Mouse (Mus musculus) embryonic facial prominence, embryonic 15.5 days (tissue): ENCODE measurements around the gene Thsd4. TPM values are rescaled to one million over a fixed set of nuclear protein-coding genes. Genes with fewer than 3 reads are reported as not detected.

ENCODE experiments used
- ATAC-seq: fragments of 200-750 bp; cut with Nextera tagmentation; 2 replicates; pipeline ENCODE4 v1.8.0; 2017; ENCODE audit warnings: low read depth, moderate TSS enrichment; ENCODE audit not compliant: insufficient number of reproducible peaks, low FRiP score, low TSS enrichment
- H3K27ac ChIP-seq: fragments of 300-500 bp; sonication (generic); replicated peaks from 2 replicates; pipeline ENCODE4 v1.5.1; 2015; ENCODE audit warnings: mild to moderate bottlenecking, inconsistent platforms
- H3K27me3 ChIP-seq: fragments of 300-500 bp; sonication (generic); 2 replicates; pipeline ENCODE4 v1.6.1; 2015; ENCODE audit warnings: inconsistent platforms
- H3K36me3 ChIP-seq: fragments of 300-500 bp; sonication (generic); 2 replicates; pipeline ENCODE4 v1.6.1; 2015; ENCODE audit warnings: mild to moderate bottlenecking, inconsistent platforms
- H3K4me1 ChIP-seq: fragments of 300-500 bp; sonication (generic); 2 replicates; pipeline ENCODE4 v1.6.1; 2015; ENCODE audit warnings: inconsistent platforms
- H3K4me2 ChIP-seq: fragments of 300-500 bp; sonication (generic); replicated peaks from 2 replicates; pipeline ENCODE4 v1.6.1; 2015; ENCODE audit warnings: mild to moderate bottlenecking, inconsistent platforms
- H3K4me3 ChIP-seq: fragments of 300-500 bp; sonication (generic); replicated peaks from 2 replicates; pipeline ENCODE4 v1.5.1; 2015; ENCODE audit warnings: mild to moderate bottlenecking, inconsistent platforms
- H3K9ac ChIP-seq: fragments of 300-500 bp; sonication (generic); 2 replicates; pipeline ENCODE4 v1.6.1; 2015; ENCODE audit warnings: inconsistent platforms
- H3K9me3 ChIP-seq: fragments of 300-500 bp; sonication (generic); replicated peaks from 2 replicates; pipeline ENCODE4 v1.6.1; 2016; ENCODE audit warnings: inconsistent platforms
- WGBS: fragments of 180-500 bp; shearing (Covaris S2); methylation state at CpG from one replicate; pipeline ENCODE4 v1.1.7; 2015; 5-methylcytosine and 5-hydroxymethylcytosine counted together
- polyA plus RNA-seq: library from polyadenylated mRNA; unstranded; fragments of >200 nt; fragmentation: Nextera tagmentation; extraction: Ambion mirVana; gene quantifications from 2 replicates; pipeline ENCODE4 v1.2.1, GENCODE M21; 2015

Gene Thsd4
- polyA plus RNA-seq, 1 experiment from 2014 or later, result 26.0 TPM

DNA sequence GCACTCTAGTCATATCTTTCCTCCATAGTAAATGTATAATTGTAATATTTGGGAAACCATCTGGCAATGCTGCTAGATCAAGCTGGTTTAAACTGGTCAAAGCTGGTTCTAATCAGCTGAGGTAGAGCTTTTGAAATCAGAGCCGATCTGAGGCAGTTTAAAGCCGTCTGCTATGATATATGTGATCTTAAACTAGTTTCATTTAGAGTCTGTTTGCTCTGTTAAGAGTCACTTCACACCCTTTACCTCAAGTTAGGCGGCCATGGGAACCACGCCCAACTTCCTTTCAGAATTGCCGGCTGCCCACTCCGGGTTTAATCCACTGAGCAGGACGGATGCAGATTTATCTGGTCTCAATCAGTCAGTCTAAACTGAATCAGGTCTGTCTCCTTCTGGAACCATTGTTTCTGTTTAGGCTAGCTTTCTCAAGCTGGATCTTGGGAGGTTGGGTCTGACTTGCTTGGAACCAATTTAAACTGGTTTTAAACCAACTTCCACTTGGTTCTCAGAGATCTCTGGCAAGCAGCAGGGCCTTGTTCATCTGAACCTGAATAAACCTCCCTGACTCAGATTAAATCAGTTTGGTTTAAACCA lies 21.7 kb upstream of the Thsd4 start:
- WGBS, result 38% methylated on average over 7 of the region's 7 CpGs
- ATAC-seq, result no peak
- Histone ChIP-seq H3K27me3 (no peaks in the 10 kb centered on the region), H3K27ac (no peak overlapping the region), H3K9ac (no peak overlapping the region), H3K4me2 (no peak overlapping the region), H3K4me3 (no peak overlapping the region), H3K4me1 (0 out of 2 replicates have a peak, but pooled peaks cover 3% of the 10 kb centered on the region), H3K36me3 (no peaks in the 10 kb centered on the region), H3K9me3 (no peaks in the 10 kb centered on the region)

DNA sequence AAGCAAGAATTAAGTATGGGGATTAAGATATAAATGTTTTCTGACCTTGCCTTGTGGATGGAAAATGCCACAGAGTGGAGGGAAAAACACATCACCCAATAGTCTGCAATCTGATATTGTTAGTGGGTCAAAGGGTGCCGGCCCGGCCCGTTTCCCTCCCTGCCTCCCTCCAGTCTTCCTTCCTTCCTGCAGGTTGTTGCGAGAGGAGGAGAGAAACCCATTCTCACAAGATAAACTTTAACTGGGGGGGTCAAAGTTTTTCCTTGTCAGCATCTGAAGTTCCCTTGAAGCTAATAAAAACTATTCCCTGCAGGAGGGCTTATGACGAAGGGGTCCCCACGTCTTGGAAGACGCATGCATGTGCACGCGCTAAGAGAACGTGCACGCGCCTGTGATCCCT lies 8.5 kb upstream of the Thsd4 start:
- H3K27me3 ChIP-seq, result no peaks in the 10 kb centered on the region
- no peak overlapping the region for H3K4me3 ChIP-seq
- H3K9me3 ChIP-seq, result no peaks in the 10 kb centered on the region
- 0 out of 2 replicates have a peak, but pooled peaks cover 6% of the 10 kb centered on the region for H3K4me1 ChIP-seq
- H3K36me3 ChIP-seq, result no peaks in the 10 kb centered on the region
- WGBS, result 85% methylated on average over 12 of the region's 12 CpGs
- no peak overlapping the region for H3K9ac ChIP-seq
- H3K27ac ChIP-seq, result no peak overlapping the region
- no peak overlapping the region for H3K4me2 ChIP-seq
- ATAC-seq, result no peak

DNA sequence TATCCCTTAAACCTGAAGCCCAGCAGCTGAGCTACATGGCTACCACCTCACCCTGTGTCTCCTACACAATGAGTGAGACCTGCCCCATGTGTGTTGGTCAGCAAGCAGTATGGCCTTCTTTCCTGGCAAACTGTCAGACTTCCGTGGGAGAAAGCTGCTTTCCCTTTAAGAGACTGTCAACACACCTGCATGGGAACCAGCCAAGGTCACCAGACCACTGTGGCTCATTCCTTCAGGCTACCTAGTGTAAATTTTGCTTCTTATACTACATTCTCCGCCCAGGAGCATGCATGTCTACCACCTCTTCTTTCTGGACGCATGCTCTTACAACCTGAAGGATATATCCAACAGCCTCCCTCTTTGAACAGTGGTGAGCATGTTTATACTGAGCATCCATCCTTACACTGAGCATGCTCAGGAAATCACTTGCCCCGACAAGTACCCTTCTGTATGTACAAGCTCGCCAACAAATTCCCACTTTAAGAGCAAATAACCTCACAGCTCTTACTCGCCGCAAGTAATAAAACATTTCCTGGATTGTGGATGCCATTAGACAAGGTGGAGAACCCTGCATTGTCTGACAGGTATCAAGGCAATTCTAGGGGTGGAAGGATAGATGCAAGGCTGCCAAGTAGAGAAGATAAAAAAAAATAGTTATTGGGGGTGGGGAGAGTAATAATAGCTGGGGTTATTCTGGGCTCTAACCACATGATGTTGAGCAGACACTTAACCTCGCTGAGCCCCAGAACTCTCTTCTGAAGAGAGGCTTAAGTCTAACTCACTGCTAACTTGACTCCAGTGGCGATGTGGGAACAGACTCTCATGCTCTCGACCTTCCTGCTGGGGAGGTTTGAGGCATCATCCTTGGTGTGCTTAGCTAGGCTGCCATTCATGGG lies 7.8 kb upstream of the Thsd4 start:
- Histone ChIP-seq H3K36me3 (no peaks in the 10 kb centered on the region), H3K9me3 (no peaks in the 10 kb centered on the region), H3K4me1 (0 out of 2 replicates have a peak, but pooled peaks cover 6% of the 10 kb centered on the region), H3K4me3 (no peak overlapping the region), H3K27ac (no peak overlapping the region), H3K27me3 (no peaks in the 10 kb centered on the region), H3K9ac (no peak overlapping the region), H3K4me2 (no peak overlapping the region)
- WGBS, result 67% methylated on average over 10 of the region's 10 CpGs
- no peak for ATAC-seq

DNA sequence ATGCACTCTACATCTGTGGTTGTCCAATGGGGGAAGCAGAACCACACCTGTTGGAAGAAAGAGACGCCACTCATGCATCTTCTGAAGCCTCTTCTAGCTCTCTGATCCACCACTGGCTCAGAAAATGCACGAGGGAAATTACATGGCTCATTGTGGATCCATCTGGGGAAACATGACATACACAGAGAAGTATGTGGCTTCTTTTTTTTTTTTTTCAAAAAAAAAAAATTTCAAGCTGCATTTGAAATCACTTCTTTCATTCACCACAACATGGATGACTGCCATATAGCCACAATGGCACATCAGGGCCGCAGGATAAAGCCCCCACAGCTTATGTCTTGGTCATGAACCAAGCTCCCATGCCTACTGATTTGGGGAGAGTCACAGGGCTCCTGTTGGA lies 6.4 kb upstream of the Thsd4 start:
- no peaks in the 10 kb centered on the region for H3K36me3 ChIP-seq
- H3K9me3 ChIP-seq, result no peaks in the 10 kb centered on the region
- no peak overlapping the region for H3K4me3 ChIP-seq
- no peak overlapping the region for H3K9ac ChIP-seq
- 0 out of 2 replicates have a peak, but pooled peaks cover 6% of the 10 kb centered on the region for H3K4me1 ChIP-seq
- no peak for ATAC-seq
- no peak overlapping the region for H3K27ac ChIP-seq
- no peaks in the 10 kb centered on the region for H3K27me3 ChIP-seq
- no peak overlapping the region for H3K4me2 ChIP-seq
- WGBS, result 49% methylated on average over 3 of the region's 3 CpGs

DNA sequence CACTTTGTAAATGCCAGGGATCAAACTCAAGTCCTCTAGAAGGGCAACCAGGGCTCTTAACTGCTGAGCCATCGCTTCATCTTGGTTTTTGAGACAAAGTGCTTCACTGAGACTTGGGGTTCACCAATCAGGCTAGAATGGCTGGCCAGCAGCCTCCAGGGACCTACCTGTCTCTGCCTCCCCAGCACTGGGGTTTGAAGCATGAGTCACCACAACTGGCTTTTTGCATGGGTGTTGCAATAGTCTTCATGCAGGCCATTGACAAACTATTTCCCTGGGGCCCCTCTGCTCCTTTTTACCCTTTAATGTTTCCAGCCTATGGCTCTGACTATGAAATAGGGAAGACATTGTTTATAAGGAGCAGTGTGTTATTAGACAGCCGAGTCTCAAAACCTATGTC lies 6.0 kb upstream of the Thsd4 start:
- no peak overlapping the region for H3K4me2 ChIP-seq
- H3K4me3 ChIP-seq, result no peak overlapping the region
- no peak overlapping the region for H3K9ac ChIP-seq
- H3K27me3 ChIP-seq, result no peaks in the 10 kb centered on the region
- no peaks in the 10 kb centered on the region for H3K9me3 ChIP-seq
- H3K27ac ChIP-seq, result no peak overlapping the region
- 0 out of 2 replicates have a peak, but pooled peaks cover 6% of the 10 kb centered on the region for H3K4me1 ChIP-seq
- H3K36me3 ChIP-seq, result no peaks in the 10 kb centered on the region
- no peak for ATAC-seq
- 72% methylated on average over 2 of the region's 2 CpGs for WGBS

DNA sequence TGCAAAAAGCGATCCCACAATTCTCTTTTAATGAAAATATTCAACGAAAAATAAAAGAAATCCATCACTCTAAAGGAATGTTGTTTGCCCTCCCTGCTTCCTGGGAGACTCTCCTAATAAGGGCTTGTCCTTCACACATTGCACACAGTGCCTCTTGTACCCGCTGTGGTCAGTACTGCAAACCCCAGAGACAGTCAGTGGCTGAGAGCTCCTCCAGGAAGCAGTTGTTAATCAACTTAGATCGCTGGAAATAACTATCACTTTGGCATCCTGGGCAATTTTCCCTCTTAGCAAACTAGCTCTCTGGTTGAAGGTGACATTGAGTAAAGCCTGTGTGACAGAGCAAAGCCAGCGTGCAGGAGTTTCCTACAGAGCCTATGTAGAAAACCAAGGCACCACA lies 5.2 kb upstream of the Thsd4 start:
- WGBS, result 56% methylated on average over 5 of the region's 5 CpGs
- Histone ChIP-seq H3K9ac (no peak overlapping the region), H3K27me3 (0 out of 2 replicates have a peak, but pooled peaks cover 4% of the 10 kb centered on the region), H3K4me1 (0 out of 2 replicates have a peak, but pooled peaks cover 6% of the 10 kb centered on the region), H3K27ac (no peak overlapping the region), H3K4me2 (no peak overlapping the region), H3K9me3 (no peaks in the 10 kb centered on the region), H3K36me3 (no peaks in the 10 kb centered on the region), H3K4me3 (no peak overlapping the region)
- ATAC-seq, result no peak

DNA sequence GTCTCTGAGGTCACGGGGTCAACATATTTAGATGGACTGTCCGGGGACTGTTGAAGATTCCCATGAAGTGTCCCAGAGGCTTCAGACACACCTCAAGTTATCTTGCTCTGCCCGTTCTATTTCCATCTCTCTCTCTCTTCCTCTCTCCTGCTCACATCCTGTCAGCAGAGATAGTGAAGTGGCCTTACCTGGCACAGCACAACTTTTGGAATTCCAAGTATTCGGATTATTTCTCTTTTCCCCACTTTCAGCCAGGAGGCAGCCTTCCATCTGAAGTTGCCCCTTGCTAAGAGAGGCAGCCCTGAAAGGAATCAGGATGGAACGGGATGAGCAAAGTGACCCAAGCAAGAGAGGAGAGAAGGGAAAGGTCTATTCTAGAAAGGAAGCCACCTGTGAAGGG lies 4.3 kb upstream of the Thsd4 start:
- H3K27me3 ChIP-seq, result peaks cover 8% of the 10 kb centered on the region
- peaks cover 8% of the 10 kb centered on the region for H3K4me1 ChIP-seq
- H3K27ac ChIP-seq, result no peak overlapping the region
- H3K9ac ChIP-seq, result no peak overlapping the region
- 63% methylated on average over 5 of the region's 5 CpGs for WGBS
- ATAC-seq, result no peak
- no peaks in the 10 kb centered on the region for H3K9me3 ChIP-seq
- no peaks in the 10 kb centered on the region for H3K36me3 ChIP-seq
- no peak overlapping the region for H3K4me3 ChIP-seq
- no peak overlapping the region for H3K4me2 ChIP-seq

DNA sequence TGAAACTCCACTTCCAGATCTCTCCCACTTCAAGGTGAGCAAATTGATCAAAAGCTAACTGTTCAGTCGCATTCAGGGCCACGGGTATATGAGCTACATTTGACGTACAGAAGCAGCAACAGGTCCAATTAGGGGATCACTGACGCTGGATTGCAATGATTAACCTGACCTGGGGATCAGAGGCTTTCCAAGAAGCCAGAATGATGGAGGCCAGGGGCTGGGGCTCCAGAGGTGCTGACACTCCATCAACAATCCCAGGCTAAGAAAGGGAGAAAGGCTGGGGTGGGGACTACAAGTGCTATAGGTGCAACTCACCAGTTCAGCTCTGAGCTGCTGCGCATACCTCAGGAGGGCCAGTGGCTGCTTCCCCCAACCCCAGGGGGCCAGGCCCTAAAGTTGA lies 703 bp downstream of the Thsd4 start:
- no peaks in the 10 kb centered on the region for H3K36me3 ChIP-seq
- ATAC-seq, result no peak
- WGBS, result 40% methylated on average over 5 of the region's 5 CpGs
- peak overlapping the region; percentile 95 for H3K4me2 ChIP-seq
- H3K27me3 ChIP-seq, result peaks cover 30% of the 10 kb centered on the region
- H3K27ac ChIP-seq, result no peak overlapping the region
- H3K4me1 ChIP-seq, result peaks cover 22% of the 10 kb centered on the region
- H3K4me3 ChIP-seq, result peak overlapping the region; percentile 59
- H3K9me3 ChIP-seq, result no peaks in the 10 kb centered on the region
- H3K9ac ChIP-seq, result peak overlapping the region; percentile 46; the same call in 1 of the 2 replicates

DNA sequence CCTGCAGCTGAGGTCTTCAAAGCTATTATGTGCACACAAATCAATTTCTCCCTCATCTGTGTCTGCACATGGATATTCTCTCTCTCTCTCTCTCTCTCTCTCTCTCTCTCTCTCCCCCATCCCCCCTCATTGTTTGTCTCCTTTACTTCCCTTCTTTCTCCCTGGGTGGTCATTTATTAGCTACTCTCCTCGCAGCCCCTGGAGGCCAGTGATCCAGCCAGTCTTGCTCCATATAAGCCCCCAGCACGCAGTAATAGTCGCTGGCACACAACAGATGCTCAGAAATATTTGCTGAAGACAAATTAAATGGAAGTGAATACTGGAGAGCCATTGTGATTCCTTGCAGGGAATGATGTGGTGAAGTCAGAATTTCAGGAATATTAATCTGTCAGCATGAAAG lies 2.2 kb downstream of the Thsd4 start:
- no peak for ATAC-seq
- Histone ChIP-seq H3K4me2 (no peak overlapping the region), H3K4me3 (no peak overlapping the region), H3K27ac (no peak overlapping the region), H3K36me3 (no peaks in the 10 kb centered on the region), H3K4me1 (peaks cover 22% of the 10 kb centered on the region), H3K9ac (no peak overlapping the region), H3K9me3 (no peaks in the 10 kb centered on the region), H3K27me3 (peaks cover 30% of the 10 kb centered on the region)
- WGBS, result 21% methylated on average over 3 of the region's 3 CpGs

DNA sequence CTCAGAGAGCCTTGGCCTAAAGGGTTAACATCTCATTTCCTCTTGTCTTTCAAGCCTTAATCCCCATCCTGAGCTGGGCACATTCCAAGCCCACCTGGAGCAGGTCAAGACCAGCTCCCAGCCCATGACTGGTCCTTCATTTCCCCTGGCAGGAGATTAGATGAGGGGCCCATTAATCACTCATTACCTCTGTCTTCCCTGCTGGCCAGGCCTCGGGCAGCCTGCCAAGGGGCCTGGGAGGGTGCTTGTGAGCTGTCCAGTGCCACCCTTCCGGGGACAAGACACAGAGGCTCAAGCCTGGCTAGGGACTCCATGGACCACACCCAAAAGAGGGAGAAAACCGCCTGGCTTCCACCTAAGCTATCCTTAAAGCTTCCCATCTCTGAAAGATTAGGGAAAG lies 3.6 kb downstream of the Thsd4 start:
- WGBS, result 37% methylated on average over 3 of the region's 3 CpGs
- no peak overlapping the region for H3K9ac ChIP-seq
- H3K4me3 ChIP-seq, result no peak overlapping the region
- H3K4me1 ChIP-seq, result peaks cover 22% of the 10 kb centered on the region
- no peak for ATAC-seq
- H3K9me3 ChIP-seq, result no peaks in the 10 kb centered on the region
- no peaks in the 10 kb centered on the region for H3K36me3 ChIP-seq
- no peak overlapping the region for H3K27ac ChIP-seq
- H3K27me3 ChIP-seq, result peaks cover 30% of the 10 kb centered on the region
- H3K4me2 ChIP-seq, result no peak overlapping the region

DNA sequence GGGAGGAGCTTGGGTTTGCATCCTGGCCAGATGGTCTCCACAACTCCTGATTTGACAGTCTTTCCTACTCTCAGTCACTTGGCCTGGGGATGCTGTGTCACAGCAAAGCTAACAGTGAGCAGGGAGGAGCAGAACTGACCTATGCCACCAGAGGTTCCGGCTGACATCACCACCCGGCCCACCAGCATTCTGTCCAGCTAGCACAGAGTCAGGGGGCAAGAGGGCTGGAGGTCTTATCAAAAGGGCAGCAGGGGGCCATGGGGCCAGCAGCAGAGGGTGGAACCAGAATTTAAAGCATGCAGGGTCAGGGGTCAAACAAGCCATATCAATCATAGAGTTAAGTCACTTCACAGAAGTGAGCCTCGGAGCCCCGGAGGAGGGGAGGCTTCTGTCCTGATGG lies 4.7 kb downstream of the Thsd4 start:
- no peaks in the 10 kb centered on the region for H3K9me3 ChIP-seq
- 39% methylated on average over 4 of the region's 4 CpGs for WGBS
- no peak overlapping the region for H3K27ac ChIP-seq
- no peak overlapping the region for H3K4me3 ChIP-seq
- no peak; the same call in 1 of the 2 replicates for ATAC-seq
- peaks cover 22% of the 10 kb centered on the region for H3K4me1 ChIP-seq
- no peak overlapping the region for H3K4me2 ChIP-seq
- H3K36me3 ChIP-seq, result no peaks in the 10 kb centered on the region
- peaks cover 27% of the 10 kb centered on the region for H3K27me3 ChIP-seq
- no peak overlapping the region for H3K9ac ChIP-seq
